Mouse (Mus musculus) skeletal muscle tissue, postnatal 0 days (tissue): ENCODE measurements around the gene Olfr589. TPM values are rescaled to one million over a fixed set of nuclear protein-coding genes. Genes with fewer than 3 reads are reported as not detected.

Source experiments
- polyA plus RNA-seq: library from polyadenylated mRNA; unstranded; fragments of >200 nt; fragmentation: Nextera tagmentation; extraction: Ambion mirVana; gene quantifications from 2 replicates; pipeline ENCODE4 v1.2.1, GENCODE M21; 2015

The Olfr589 gene
- not detected in 2 replicates for polyA plus RNA-seq

GRCm38 (mm10) chr7:103156256-103156655 lies at the start of gene Olfr589:
TSS of gene Olfr589 (minus strand) at chr7:103156356.

GRCm38 (mm10) chr7:103184503-103184902 lies 28.3 kb upstream of the Olfr589 start, which contains the start of gene Olfr592:
TSS of gene Olfr592 (plus strand) at chr7:103184803.

GRCm38 (mm10) chr7:103178240-103178639 lies 22.1 kb upstream of the Olfr589 start, which contains the start of gene Olfr591:
TSS of gene Olfr591 (minus strand) at chr7:103178340.

GRCm38 (mm10) chr7:103140579-103140978 lies 15.6 kb downstream of the Olfr589 start, which contains the start of gene Olfr588-ps1:
TSS of gene Olfr588-ps1 (plus strand) at chr7:103140879.

GRCm38 (mm10) chr7:103125538-103125937 lies 30.6 kb downstream of the Olfr589 start, which contains the start of gene Olfr586:
TSS of gene Olfr586 (minus strand) at chr7:103125638.

Other genes with a start within 250 kb of the Olfr589 start
- not detected in 2 replicates for gene Olfr571, start 238.8 kb downstream of the Olfr589 start, polyA plus RNA-seq
- gene Olfr572, start 231.9 kb downstream of the Olfr589 start, polyA plus RNA-seq: not detected in 2 replicates
- gene Olfr573-ps1, start 213.8 kb downstream of the Olfr589 start, polyA plus RNA-seq: not detected in 2 replicates
- not detected in 2 replicates for gene Olfr574, start 207.9 kb downstream of the Olfr589 start, polyA plus RNA-seq
- gene Olfr575, start 197.6 kb downstream of the Olfr589 start, polyA plus RNA-seq: not detected in 2 replicates
- not detected in 2 replicates for gene Olfr576, start 193.7 kb downstream of the Olfr589 start, polyA plus RNA-seq
- gene Olfr577, start 180.4 kb downstream of the Olfr589 start, polyA plus RNA-seq: not detected in 2 replicates
- not detected in 2 replicates for gene Olfr578, start 167.0 kb downstream of the Olfr589 start, polyA plus RNA-seq
- gene Olfr582, start 118.3 kb downstream of the Olfr589 start, polyA plus RNA-seq: not detected in 2 replicates
- gene Olfr583, start 105.1 kb downstream of the Olfr589 start, polyA plus RNA-seq: not detected in 2 replicates
- gene Olfr584, start 74.5 kb downstream of the Olfr589 start, polyA plus RNA-seq: not detected in 2 replicates
- not detected in 2 replicates for gene Olfr585, start 58.6 kb downstream of the Olfr589 start, polyA plus RNA-seq
- not detected in 2 replicates for gene Olfr586, start 30.7 kb downstream of the Olfr589 start, polyA plus RNA-seq
- not detected in 2 replicates for gene Olfr588-ps1, start 15.5 kb downstream of the Olfr589 start, polyA plus RNA-seq
- not detected in 2 replicates for gene Olfr591, start 22.0 kb upstream of the Olfr589 start, polyA plus RNA-seq
- gene Olfr592, start 28.4 kb upstream of the Olfr589 start, polyA plus RNA-seq: not detected in 2 replicates
- not detected in 2 replicates for gene Olfr593, start 55.5 kb upstream of the Olfr589 start, polyA plus RNA-seq
- gene Olfr594, start 60.6 kb upstream of the Olfr589 start, polyA plus RNA-seq: not detected in 2 replicates
- not detected in 2 replicates for gene Usp17ld, start 96.1 kb upstream of the Olfr589 start, polyA plus RNA-seq
- gene Olfr596, start 149.3 kb upstream of the Olfr589 start, polyA plus RNA-seq: not detected in 2 replicates
- not detected in 2 replicates for gene Olfr597, start 160.0 kb upstream of the Olfr589 start, polyA plus RNA-seq
- not detected in 2 replicates for gene Olfr598, start 167.2 kb upstream of the Olfr589 start, polyA plus RNA-seq
- gene Olfr599, start 179.6 kb upstream of the Olfr589 start, polyA plus RNA-seq: not detected in 2 replicates
- not detected in 2 replicates for gene Olfr600, start 193.3 kb upstream of the Olfr589 start, polyA plus RNA-seq
- gene Olfr601, start 206.3 kb upstream of the Olfr589 start, polyA plus RNA-seq: not detected in 2 replicates
- gene Olfr603, start 229.8 kb upstream of the Olfr589 start, polyA plus RNA-seq: not detected in 2 replicates